Mouse (Mus musculus): ENCODE measurements around the gene Plekhg5.

GRCm38 (mm10) chr4:152027524-152027923, 44.8 kb upstream of the Plekhg5 start, which contains the start of gene Zbtb48:
- TF ChIP-seq CTCF (conservative IDR thresholded peaks at IDR 0.05; ENCODE audit: insufficient read depth, insufficient read length, low read depth, low read length): no peak
- no peak for TF ChIP-seq POLR2A (IDR thresholded peaks at IDR 0.05; ENCODE audit: low read depth, low read length)

All from kidney, adult 2 months (tissue).